Mouse (Mus musculus): ENCODE results near the gene Wdr19.

DNA sequence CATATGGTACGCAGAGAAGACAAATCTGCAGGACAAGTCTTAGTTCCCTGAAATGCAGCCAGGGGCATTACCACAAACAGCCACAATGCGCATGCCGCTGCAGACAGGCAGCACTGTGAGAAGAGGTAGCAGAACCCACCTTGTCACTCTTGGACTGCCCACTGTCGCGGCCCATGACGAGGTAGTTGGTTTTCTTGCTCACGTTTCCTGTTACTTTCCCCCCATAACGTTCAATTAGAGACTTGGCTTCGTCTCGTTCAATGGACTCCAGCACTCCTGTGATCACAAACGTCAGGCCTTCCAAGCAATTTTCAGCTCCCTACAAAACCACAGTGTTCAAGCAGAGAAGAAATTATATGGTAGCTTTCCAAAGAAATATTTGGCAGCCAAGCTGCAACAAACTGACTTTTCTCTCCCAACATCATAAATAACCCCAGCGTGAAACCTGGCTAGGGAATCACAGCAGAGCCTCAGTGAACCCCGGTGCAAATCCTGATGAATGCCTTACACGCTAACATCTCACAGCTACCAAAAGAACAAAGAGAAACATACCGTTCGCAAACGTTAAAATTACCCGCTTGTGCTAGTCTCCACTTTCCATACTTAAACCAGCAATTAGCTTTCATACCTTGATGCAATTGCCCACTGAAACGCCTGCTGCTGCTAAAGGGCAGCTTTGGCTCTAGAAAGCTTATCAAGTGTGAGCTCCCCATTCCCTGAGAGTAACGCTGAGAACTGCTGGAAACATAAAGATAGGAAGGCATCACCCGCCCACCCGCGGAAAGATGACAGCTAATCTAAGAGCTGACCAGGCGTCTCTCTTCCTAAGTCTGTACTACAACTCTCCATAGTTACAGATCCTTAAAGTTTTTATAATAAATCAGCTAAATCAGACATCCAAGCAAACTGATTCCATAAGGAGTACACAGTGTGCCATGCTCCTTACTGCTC lies 88.5 kb downstream of the Wdr19 start:
- TF ChIP-seq CTCF (IDR thresholded peaks at IDR 0.05; ENCODE audit: low read depth): no peak
- TF ChIP-seq EP300 (IDR thresholded peaks at IDR 0.05; ENCODE audit: low read depth): no peak
